Mouse (Mus musculus): ENCODE results near the gene Tshz2. TPM values are rescaled to one million over a fixed set of nuclear protein-coding genes. Genes with fewer than 3 reads are reported as not detected.

Tshz2 gene
- polyA plus RNA-seq, 1 experiment from 2014 or later: 43.1 TPM

GRCm38 (mm10) chr2:170025896-170026295 is 393.1 kb downstream of the Tshz2 start:
- DNase-seq (ENCODE audit: low read depth, low spot score) (no peak), ATAC-seq (no peak)
- in situ Hi-C loops (cut with MboI; ENCODE audit: low pct_unique_long_range_greater_than_20kb): no loop called here
- no peaks in the 10 kb centered on the region for H3K27me3 ChIP-seq
- ChIA-PET CTCF (no interaction called here), POLR2A (interaction anchor here (0.6 kb wide), 1 partner anchor 10 kb away, joined by 6 read pairs; no protein-coding TSS in a partner anchor)
- no peak for TF ChIP-seq CTCF (IDR thresholded peaks at IDR 0.05)

GRCm38 (mm10) chr2:170027837-170028236 is 395.0 kb downstream of the Tshz2 start:
- DNase-seq (ENCODE audit: low read depth, low spot score) (no peak), ATAC-seq (no peak)
- no peaks in the 10 kb centered on the region for H3K27me3 ChIP-seq
- peak; percentile 70 for TF ChIP-seq CTCF (IDR thresholded peaks at IDR 0.05)
- ChIA-PET CTCF (no interaction called here), POLR2A (no interaction called here)
- in situ Hi-C loops (cut with MboI; ENCODE audit: low pct_unique_long_range_greater_than_20kb): no loop called here

GRCm38 (mm10) chr2:170028488-170029303 is 395.9 kb downstream of the Tshz2 start:
- in situ Hi-C loops (cut with MboI; ENCODE audit: low pct_unique_long_range_greater_than_20kb): no loop called here
- no peak for TF ChIP-seq CTCF (IDR thresholded peaks at IDR 0.05)

GRCm38 (mm10) chr2:170029304-170029856 is 396.6 kb downstream of the Tshz2 start:
- CTCF ChIA-PET: no interaction called here
- TF ChIP-seq CTCF (IDR thresholded peaks at IDR 0.05): no peak
- in situ Hi-C loops (cut with MboI; ENCODE audit: low pct_unique_long_range_greater_than_20kb): no loop called here
- DNase-seq (ENCODE audit: low read depth, low spot score): no peak
- no peaks in the 10 kb centered on the region for H3K27me3 ChIP-seq
- no peak for ATAC-seq
- POLR2A ChIA-PET: no interaction called here

More at GRCm38 (mm10) chr2:170028488-170029303, 395.9 kb downstream of the Tshz2 start:
- H3K27me3 ChIP-seq: no peaks in the 10 kb centered on the region
- ChIA-PET POLR2A (no interaction called here), CTCF (no interaction called here)
- no peak for ATAC-seq
- DNase-seq (ENCODE audit: low read depth, low spot score): no peak

- CTCF ChIA-PET: interaction anchor here (0.8 kb wide), 1 partner anchor 19 kb away, joined by 3 read pairs; no protein-coding TSS in a partner anchor
- ATAC-seq (no peak), DNase-seq (ENCODE audit: low read depth, low spot score) (no peak)
- POLR2A ChIA-PET: no interaction called here
- H3K27me3 ChIP-seq: no peaks in the 10 kb centered on the region
- TF ChIP-seq CTCF (IDR thresholded peaks at IDR 0.05): no peak
- in situ Hi-C loops (cut with MboI; ENCODE audit: low pct_unique_long_range_greater_than_20kb): no loop called here
Measured at GRCm38 (mm10) chr2:170031226-170031625, 398.4 kb downstream of the Tshz2 start.

DNA sequence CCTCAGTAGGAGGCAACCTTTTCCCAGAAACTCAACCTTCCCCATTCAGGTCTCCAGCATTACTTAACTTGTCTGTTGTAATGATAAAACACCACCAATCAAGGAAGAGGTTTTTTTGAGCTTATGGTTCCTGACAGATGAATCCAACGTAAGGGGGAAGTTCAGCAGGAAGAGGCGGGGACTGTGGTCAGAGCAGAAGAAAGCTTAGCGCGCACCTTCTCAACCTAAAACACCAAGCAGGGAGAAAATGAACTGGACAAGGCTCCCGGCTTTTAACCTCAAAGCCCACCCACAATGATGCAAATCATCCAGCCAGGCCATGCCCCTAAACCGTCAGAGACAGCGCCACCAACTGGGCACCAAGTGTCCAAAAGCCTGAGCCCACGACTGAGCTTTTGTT is 399.1 kb downstream of the Tshz2 start:
- POLR2A ChIA-PET: no interaction called here
- CTCF ChIA-PET: no interaction called here
- TF ChIP-seq CTCF (IDR thresholded peaks at IDR 0.05): no peak
- in situ Hi-C loops (cut with MboI; ENCODE audit: low pct_unique_long_range_greater_than_20kb): no loop called here
- DNase-seq (ENCODE audit: low read depth, low spot score) (no peak), ATAC-seq (no peak)
- H3K27me3 ChIP-seq: no peaks in the 10 kb centered on the region

DNA sequence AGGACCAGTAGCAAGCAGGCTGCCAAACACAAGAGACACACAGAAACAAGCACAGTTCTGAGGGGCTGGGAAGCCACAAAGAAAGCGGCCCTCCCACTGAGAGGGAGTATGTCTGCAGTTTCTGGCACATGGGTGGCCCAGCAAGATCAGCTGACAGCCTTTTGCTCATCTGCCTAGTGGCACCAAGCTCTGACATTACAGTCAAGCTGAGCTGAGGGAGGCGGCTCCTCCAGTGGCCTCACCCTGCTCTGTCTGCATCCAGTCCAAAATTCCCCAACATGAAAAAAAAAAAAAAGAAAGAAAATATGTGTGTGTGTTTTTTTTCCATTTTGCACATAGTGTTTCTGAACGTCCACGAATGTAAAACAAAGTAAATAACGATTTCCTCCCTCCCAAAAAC is 400.4 kb downstream of the Tshz2 start:
- ChIA-PET POLR2A (no interaction called here), CTCF (no interaction called here)
- in situ Hi-C loops (cut with MboI; ENCODE audit: low pct_unique_long_range_greater_than_20kb): no loop called here
- DNase-seq (ENCODE audit: low read depth, low spot score) (no peak), ATAC-seq (no peak)
- H3K27me3 ChIP-seq: no peaks in the 10 kb centered on the region
- no peak for TF ChIP-seq CTCF (IDR thresholded peaks at IDR 0.05)

GRCm38 (mm10) chr2:170034794-170035193 is 402.0 kb downstream of the Tshz2 start:
- ATAC-seq (no peak), DNase-seq (ENCODE audit: low read depth, low spot score) (no peak)
- POLR2A ChIA-PET: no interaction called here
- H3K27me3 ChIP-seq: no peaks in the 10 kb centered on the region
- CTCF ChIA-PET: no interaction called here
- TF ChIP-seq CTCF (IDR thresholded peaks at IDR 0.05): no peak
- in situ Hi-C loops (cut with MboI; ENCODE audit: low pct_unique_long_range_greater_than_20kb): loop anchor here (5.0 kb wide), 1 partner anchor 72 kb away; no protein-coding TSS in a partner anchor

DNA sequence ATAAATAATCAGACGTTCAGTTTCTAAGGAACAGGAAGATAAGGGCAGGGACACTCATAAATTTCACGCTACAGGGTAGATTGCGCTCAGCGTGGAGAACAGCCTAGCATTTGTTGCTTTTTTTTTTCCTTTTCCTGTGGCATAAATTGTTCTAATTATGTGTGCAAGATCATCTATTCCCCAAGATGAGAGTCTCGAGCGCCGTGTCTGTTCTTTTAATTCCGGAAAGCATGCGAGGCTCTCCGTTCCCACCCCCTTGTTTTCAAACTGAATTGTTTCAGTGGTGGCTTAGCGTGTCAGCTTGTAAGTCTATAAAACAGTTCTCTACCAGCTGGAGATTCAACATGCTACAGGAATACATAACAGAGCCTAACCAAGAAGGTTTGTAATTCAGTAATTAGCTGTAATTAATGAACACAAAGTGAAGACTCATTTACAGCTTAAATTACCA is 404.0 kb downstream of the Tshz2 start:
- no peak for DNase-seq (ENCODE audit: low read depth, low spot score)
- no peak for ATAC-seq
- no peaks in the 10 kb centered on the region for H3K27me3 ChIP-seq
- ChIA-PET CTCF (no interaction called here), POLR2A (no interaction called here)
- in situ Hi-C loops (cut with MboI; ENCODE audit: low pct_unique_long_range_greater_than_20kb): loop anchor here (5.0 kb wide), 1 partner anchor 75 kb away; no protein-coding TSS in a partner anchor
- no peak for TF ChIP-seq CTCF (IDR thresholded peaks at IDR 0.05)

DNA sequence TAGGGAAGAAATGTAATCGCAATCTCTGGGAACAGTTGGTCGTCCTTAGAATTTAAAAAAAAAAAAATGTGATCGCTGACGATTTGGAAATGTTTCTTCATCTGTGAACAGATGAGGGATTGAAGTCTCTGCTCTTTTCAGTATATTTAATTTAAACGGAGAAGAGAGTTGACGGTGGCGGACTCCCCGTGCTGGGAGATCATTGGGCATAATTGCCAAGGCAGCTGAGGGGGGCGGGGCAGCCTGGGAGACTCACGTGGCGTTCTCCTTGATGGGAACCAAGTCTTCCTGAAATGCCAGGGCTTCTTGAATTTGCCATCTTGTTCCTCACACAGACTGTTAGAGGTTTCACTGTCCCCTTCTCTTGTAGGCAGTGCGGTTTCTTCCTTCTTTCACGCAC is 404.5 kb downstream of the Tshz2 start:
- H3K27me3 ChIP-seq: no peaks in the 10 kb centered on the region
- no peak for TF ChIP-seq CTCF (IDR thresholded peaks at IDR 0.05)
- in situ Hi-C loops (cut with MboI; ENCODE audit: low pct_unique_long_range_greater_than_20kb): loop anchor here (5.0 kb wide), 1 partner anchor 75 kb away; no protein-coding TSS in a partner anchor
- CTCF ChIA-PET: no interaction called here
- ATAC-seq (no peak), DNase-seq (ENCODE audit: low read depth, low spot score) (no peak)
- POLR2A ChIA-PET: no interaction called here

DNA sequence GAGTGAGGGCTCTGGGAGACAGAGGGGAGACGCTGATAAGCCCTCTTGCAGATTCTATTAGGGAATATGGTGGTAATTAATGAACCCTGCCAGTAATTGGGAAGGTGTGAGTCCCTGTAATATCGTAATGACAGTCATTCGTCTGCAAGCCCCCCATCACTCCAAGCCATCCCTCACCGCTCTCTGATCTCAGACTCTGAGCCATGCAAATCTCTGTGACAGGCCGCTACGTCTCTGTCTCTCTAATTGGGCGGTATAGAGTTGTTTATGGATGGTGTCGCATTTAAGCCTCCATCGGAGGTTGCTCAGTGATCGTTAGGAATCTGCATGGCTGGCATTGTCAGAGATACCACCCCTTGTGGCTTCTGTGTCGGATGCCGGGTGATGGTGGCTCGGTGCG is 407.0 kb downstream of the Tshz2 start:
- DNase-seq (ENCODE audit: low read depth, low spot score) (no peak), ATAC-seq (no peak)
- POLR2A ChIA-PET: no interaction called here
- CTCF ChIA-PET: interaction anchor here (1.2 kb wide), 1 partner anchor 46 kb away, joined by 3 read pairs; no protein-coding TSS in a partner anchor
- in situ Hi-C loops (cut with MboI; ENCODE audit: low pct_unique_long_range_greater_than_20kb): loop anchor here (5.0 kb wide), 1 partner anchor 77 kb away; no protein-coding TSS in a partner anchor
- H3K27me3 ChIP-seq: no peaks in the 10 kb centered on the region
- TF ChIP-seq CTCF (IDR thresholded peaks at IDR 0.05): no peak

Measured in Patski (cell line).